Mouse (Mus musculus) megakaryocyte, embryonic 14.5 days (primary cell): ENCODE data around the gene Nlrp1b.

Experiments used
- FLI1 ChIP-seq: IDR thresholded peaks from 2 replicates; pipeline ENCODE4 v1.6.1; 2012; ENCODE audit warnings: low read length, inconsistent platforms, mixed read lengths
- GATA1 ChIP-seq: IDR thresholded peaks from 3 replicates; pipeline ENCODE4 v1.6.1; 2012; ENCODE audit warnings: mixed read lengths, low read length, inconsistent platforms, borderline replicate concordance

GRCm38 (mm10) chr11:71107128-71107527, 123.4 kb downstream of the Nlrp1b start:
- no peak for TF ChIP-seq GATA1
- no peak for TF ChIP-seq FLI1
